Mouse (Mus musculus): ENCODE results near the gene Gm42688. TPM values are rescaled to one million over a fixed set of nuclear protein-coding genes. Genes with fewer than 3 reads are reported as not detected.

The Gm42688 gene
- total RNA-seq, 2 experiments from 2014 or later: 5.8 to 7.0 TPM

GRCm38 (mm10) chr6:83086121-83087035, 15.0 kb upstream of the Gm42688 start, which contains the start of gene Lbx2:
TSS of gene Lbx2 (plus strand) at chr6:83086367.
- no peak for DNase-seq

- no peak for DNase-seq
Observed at GRCm38 (mm10) chr6:83087205-83087925, 14.1 kb upstream of the Gm42688 start.

- no peak for DNase-seq
Observed at GRCm38 (mm10) chr6:83087926-83088260, 13.5 kb upstream of the Gm42688 start.

GRCm38 (mm10) chr6:83092416-83093127, 8.8 kb upstream of the Gm42688 start:
- no peak for DNase-seq

GRCm38 (mm10) chr6:83095968-83096367, 5.4 kb upstream of the Gm42688 start:
- DNase-seq: no peak

- DNase-seq: no peak
Observed at GRCm38 (mm10) chr6:83098411-83098810, 3.0 kb upstream of the Gm42688 start.

- DNase-seq: peak; percentile 54 to 67
Observed at GRCm38 (mm10) chr6:83101688-83102556, 505 bp downstream of the Gm42688 start.

GRCm38 (mm10) chr6:83103130-83103650, 1.8 kb downstream of the Gm42688 start:
- peak in 1 of 2 experiments; percentile 18 for DNase-seq

- peak; percentile 30 to 33 for DNase-seq
Observed at GRCm38 (mm10) chr6:83104158-83104557, 2.7 kb downstream of the Gm42688 start.

- peak; percentile 40 to 55 for DNase-seq
Observed at GRCm38 (mm10) chr6:83107566-83108400, 6.4 kb downstream of the Gm42688 start.

GRCm38 (mm10) chr6:83108762-83109668, 7.6 kb downstream of the Gm42688 start, which contains the start of gene Mrpl53:
TSS of gene Mrpl53 (plus strand) at chr6:83109040.
- DNase-seq: peak; percentile 81 to 83

GRCm38 (mm10) chr6:83111510-83112136, 10.2 kb downstream of the Gm42688 start:
- no peak for DNase-seq

- peak; percentile 91 for DNase-seq
Observed at GRCm38 (mm10) chr6:83115011-83115671, 13.7 kb downstream of the Gm42688 start, which contains the start of gene Mogs. TSS of gene Mogs (plus strand) at chr6:83115496.

GRCm38 (mm10) chr6:83115682-83116372, 14.4 kb downstream of the Gm42688 start:
- DNase-seq: peak; percentile 19 to 20

GRCm38 (mm10) chr6:83116373-83117164, 15.2 kb downstream of the Gm42688 start:
- DNase-seq: peak in 1 of 2 experiments; percentile 4

- peak in 1 of 2 experiments; percentile 3 for DNase-seq
Observed at GRCm38 (mm10) chr6:83117165-83117438, 15.7 kb downstream of the Gm42688 start.

GRCm38 (mm10) chr6:83117616-83118015, 16.2 kb downstream of the Gm42688 start:
- DNase-seq: peak in 1 of 2 experiments; percentile 4

All from layer of hippocampus, postnatal 36 days (tissue).